Mouse (Mus musculus) liver, embryonic 16.5 days (tissue): ENCODE data around the gene Wdfy3. TPM values are rescaled to one million over a fixed set of nuclear protein-coding genes. Genes with fewer than 3 reads are reported as not detected.
A peak's percentile ranks its signal among the peaks of the same experiment; 100 is the strongest.

Experiments
- ATAC-seq: fragments of 200-750 bp; cut with Nextera tagmentation; 2 replicates; pipeline ENCODE4 v1.8.0; 2017; ENCODE audit warnings: low read depth, mild to moderate bottlenecking, moderate number of reproducible peaks, moderate library complexity
- H3K27ac ChIP-seq: fragments of 300-500 bp; sonication (generic); 2 replicates; pipeline ENCODE4 v1.5.1; 2014; ENCODE audit warnings: mild to moderate bottlenecking, low read length
- H3K27me3 ChIP-seq: fragments of 300-500 bp; sonication (generic); 2 replicates; pipeline ENCODE4 v1.6.1; 2014; ENCODE audit warnings: low read depth, low read length, mixed read lengths; ENCODE audit not compliant: control insufficient read depth, insufficient read depth
- H3K36me3 ChIP-seq: fragments of 300-500 bp; sonication (generic); 2 replicates; pipeline ENCODE4 v1.6.1; 2014; ENCODE audit warnings: mild to moderate bottlenecking; ENCODE audit not compliant: control insufficient read depth, insufficient read depth
- H3K4me1 ChIP-seq: fragments of 300-500 bp; sonication (generic); 2 replicates; pipeline ENCODE4 v1.6.1; 2014; ENCODE audit warnings: low read depth, low read length, mixed read lengths; ENCODE audit not compliant: control insufficient read depth
- H3K4me2 ChIP-seq: fragments of 300-500 bp; sonication (generic); 2 replicates; pipeline ENCODE4 v1.6.1; 2014; ENCODE audit warnings: low read depth, low read length, mixed read lengths
- H3K4me3 ChIP-seq: fragments of 300-500 bp; sonication (generic); 2 replicates; pipeline ENCODE4 v1.5.1; 2014; ENCODE audit warnings: low read depth, mild to moderate bottlenecking, low read length
- H3K9ac ChIP-seq: fragments of 300-500 bp; sonication (generic); 2 replicates; pipeline ENCODE4 v1.6.1; 2014; ENCODE audit warnings: low read depth, low read length
- H3K9me3 ChIP-seq: fragments of 300-500 bp; sonication (generic); replicated peaks from 2 replicates; pipeline ENCODE4 v1.6.1; 2016; ENCODE audit warnings: low read length; ENCODE audit not compliant: control insufficient read depth
- WGBS: fragments of 180-500 bp; shearing (Covaris S2); extraction: QIAGEN DNeasy Blood & Tissue Kit; methylation state at CpG from one replicate; pipeline ENCODE4 v1.1.7; 2014; ENCODE audit not compliant: insufficient replicate concordance; 5-methylcytosine and 5-hydroxymethylcytosine counted together
- polyA plus RNA-seq: library from polyadenylated mRNA; unstranded; fragments of >200 nt; fragmentation: Nextera tagmentation; extraction: Ambion mirVana; gene quantifications from 2 replicates; pipeline ENCODE4 v1.2.1, GENCODE M21; 2015

Wdfy3 gene
- polyA plus RNA-seq, 1 experiment from 2014 or later = 4.4 TPM

- Histone ChIP-seq H3K4me2 (no peak overlapping the region), H3K9ac (no peak overlapping the region), H3K27ac (no peak overlapping the region), H3K27me3 (no peaks in the 10 kb centered on the region), H3K36me3 (no peaks in the 10 kb centered on the region), H3K9me3 (no peaks in the 10 kb centered on the region), H3K4me3 (no peak overlapping the region), H3K4me1 (no peaks in the 10 kb centered on the region)
- no peak for ATAC-seq
- WGBS = 78% methylated on average over 11 of the region's 11 CpGs
These were observed 73.5 kb downstream of the Wdfy3 start for GRCm38 (mm10) chr5:101996036-101996735.

DNA sequence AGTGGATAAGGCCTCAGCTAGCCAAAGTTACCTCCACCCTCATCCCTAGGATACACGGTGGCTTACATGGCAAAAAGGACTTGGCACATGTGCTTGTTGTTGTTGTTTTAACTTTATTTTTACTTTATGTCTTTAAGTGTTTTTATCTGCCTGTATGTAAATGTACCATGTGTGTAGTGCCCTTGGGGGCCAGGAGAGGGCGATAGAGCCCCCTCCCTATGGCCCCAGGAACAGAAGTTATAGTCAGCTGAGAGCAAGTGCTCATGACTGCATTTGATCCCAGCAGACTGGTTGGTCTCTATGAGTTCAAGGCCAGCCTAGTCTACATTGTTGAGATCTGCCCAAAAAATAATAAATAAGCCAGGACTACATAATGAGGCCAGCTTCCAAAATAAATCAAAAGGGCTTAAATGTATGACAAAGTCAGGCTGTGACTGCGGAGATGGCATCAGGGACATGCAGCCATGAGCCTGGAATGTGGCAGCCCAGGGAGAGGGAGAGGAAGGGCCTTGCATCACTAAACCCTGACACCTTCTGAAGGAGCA, 74.2 kb downstream of the Wdfy3 start:
- H3K27me3 ChIP-seq = no peaks in the 10 kb centered on the region
- no peak overlapping the region for H3K9ac ChIP-seq
- ATAC-seq = no peak
- no peak overlapping the region for H3K27ac ChIP-seq
- H3K4me1 ChIP-seq = no peaks in the 10 kb centered on the region
- no peak overlapping the region for H3K4me2 ChIP-seq
- no peaks in the 10 kb centered on the region for H3K9me3 ChIP-seq
- no peak overlapping the region for H3K4me3 ChIP-seq
- no peaks in the 10 kb centered on the region for H3K36me3 ChIP-seq
- 57% methylated on average over 3 of the region's 3 CpGs for WGBS

DNA sequence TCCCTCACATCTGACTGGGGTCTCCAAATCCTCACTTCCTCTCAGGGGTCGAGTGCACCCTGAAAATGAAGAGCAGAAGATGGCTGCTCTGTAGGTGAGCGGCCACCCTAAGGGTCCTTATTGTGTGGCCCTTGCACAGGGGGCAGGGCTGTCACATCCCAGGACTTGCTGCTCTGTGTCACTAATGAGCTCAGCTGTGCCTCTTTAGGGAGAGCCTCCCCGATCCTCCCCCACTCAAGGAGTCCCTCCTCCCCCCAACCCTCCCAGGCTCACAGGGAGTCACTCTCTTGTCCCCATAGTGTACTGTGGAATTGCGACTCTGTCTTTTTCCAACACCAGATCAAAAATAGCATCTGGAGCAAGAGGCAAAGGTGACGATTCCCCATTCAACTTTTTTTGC, 75.7 kb downstream of the Wdfy3 start:
- Histone ChIP-seq H3K9me3 (no peaks in the 10 kb centered on the region), H3K9ac (no peak overlapping the region), H3K36me3 (no peaks in the 10 kb centered on the region), H3K4me3 (no peak overlapping the region), H3K4me1 (no peaks in the 10 kb centered on the region), H3K27me3 (no peaks in the 10 kb centered on the region), H3K4me2 (no peak overlapping the region), H3K27ac (no peak overlapping the region)
- ATAC-seq = no peak
- 51% methylated on average over 5 of the region's 5 CpGs for WGBS

- Histone ChIP-seq H3K9ac (no peak overlapping the region), H3K9me3 (no peaks in the 10 kb centered on the region)
- WGBS = 77% methylated on average over 7 of the region's 7 CpGs
These were observed 76.6 kb downstream of the Wdfy3 start for GRCm38 (mm10) chr5:101992969-101993670.

DNA sequence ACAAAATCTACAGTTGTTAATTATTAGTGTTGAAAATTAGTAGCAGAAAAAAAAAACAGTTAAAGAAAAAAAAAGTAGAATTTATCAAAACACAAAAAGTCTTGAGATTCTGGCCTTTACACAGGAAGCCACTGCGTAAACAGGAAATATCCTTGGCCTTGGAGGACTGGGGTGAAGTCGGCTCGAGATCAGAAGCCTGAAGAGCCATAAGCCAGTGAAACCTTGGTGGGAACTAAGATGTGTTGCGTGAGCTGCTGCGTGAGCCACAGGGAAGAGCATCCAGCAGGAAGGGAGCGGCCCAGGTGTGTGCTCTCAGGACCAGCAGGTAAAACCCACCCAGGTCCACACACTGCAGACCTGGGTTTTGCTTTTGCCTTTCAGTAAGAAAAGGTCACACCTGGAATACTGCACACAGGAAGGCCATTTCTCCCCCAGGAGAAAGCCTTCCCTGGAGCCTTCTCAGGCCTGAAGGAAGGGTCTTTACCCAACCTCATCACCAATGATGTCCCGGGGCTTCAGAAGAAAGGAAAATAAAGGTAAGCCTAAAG, 79.3 kb downstream of the Wdfy3 start:
- whole genome bisulfite sequencing = 70% methylated on average over 7 of the region's 7 CpGs
- H3K27ac ChIP-seq = no peak overlapping the region
- H3K9me3 ChIP-seq = no peaks in the 10 kb centered on the region
- no peaks in the 10 kb centered on the region for H3K4me1 ChIP-seq
- no peak overlapping the region for H3K4me3 ChIP-seq
- no peaks in the 10 kb centered on the region for H3K27me3 ChIP-seq
- H3K4me2 ChIP-seq = no peak overlapping the region
- no peaks in the 10 kb centered on the region for H3K36me3 ChIP-seq
- H3K9ac ChIP-seq = no peak overlapping the region
- no peak for ATAC-seq

More at GRCm38 (mm10) chr5:101992969-101993670, 76.6 kb downstream of the Wdfy3 start:
- H3K4me1 ChIP-seq = no peaks in the 10 kb centered on the region
- H3K4me3 ChIP-seq = no peak overlapping the region
- no peak overlapping the region for H3K4me2 ChIP-seq
- ATAC-seq = no peak
- no peak overlapping the region for H3K27ac ChIP-seq
- no peaks in the 10 kb centered on the region for H3K36me3 ChIP-seq
- H3K27me3 ChIP-seq = no peaks in the 10 kb centered on the region

DNA sequence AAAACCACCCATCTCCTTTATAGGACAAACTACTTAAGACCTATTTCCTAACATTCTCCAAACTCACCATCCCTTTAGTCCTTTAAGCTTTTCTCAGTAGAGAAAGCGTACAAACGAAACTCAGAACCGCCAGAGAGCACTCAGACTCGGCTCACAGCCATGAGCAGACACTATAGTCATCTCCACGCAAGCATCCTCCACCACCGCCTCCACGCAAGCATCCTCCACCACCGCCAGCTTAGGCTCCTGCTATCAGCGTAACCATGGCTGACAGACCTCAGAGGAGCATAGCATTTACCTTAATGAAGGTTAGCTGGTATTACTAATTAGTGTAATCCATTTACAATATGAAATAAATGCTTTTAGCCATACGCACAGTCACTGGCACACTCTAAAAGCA, 81.2 kb downstream of the Wdfy3 start:
- no peak overlapping the region for H3K27ac ChIP-seq
- H3K36me3 ChIP-seq = no peaks in the 10 kb centered on the region
- WGBS = 81% methylated on average over 10 of the region's 10 CpGs
- no peaks in the 10 kb centered on the region for H3K9me3 ChIP-seq
- no peak overlapping the region for H3K4me3 ChIP-seq
- no peaks in the 10 kb centered on the region for H3K27me3 ChIP-seq
- ATAC-seq = no peak
- H3K4me2 ChIP-seq = no peak overlapping the region
- no peak overlapping the region for H3K9ac ChIP-seq
- no peaks in the 10 kb centered on the region for H3K4me1 ChIP-seq

- H3K27ac ChIP-seq = no peak overlapping the region
- WGBS = 71% methylated on average over 3 of the region's 3 CpGs
- H3K9me3 ChIP-seq = no peaks in the 10 kb centered on the region
- H3K36me3 ChIP-seq = no peaks in the 10 kb centered on the region
- H3K9ac ChIP-seq = no peak overlapping the region
- ATAC-seq = no peak
- no peak overlapping the region for H3K4me2 ChIP-seq
- H3K27me3 ChIP-seq = no peaks in the 10 kb centered on the region
- H3K4me1 ChIP-seq = no peaks in the 10 kb centered on the region
- H3K4me3 ChIP-seq = no peak overlapping the region
These were observed 83.0 kb downstream of the Wdfy3 start for GRCm38 (mm10) chr5:101986694-101987093.

- peaks cover 17% of the 10 kb centered on the region for H3K4me1 ChIP-seq
- H3K4me2 ChIP-seq = no peak overlapping the region
- 79% methylated on average over 5 of the region's 5 CpGs for WGBS
- H3K27me3 ChIP-seq = no peaks in the 10 kb centered on the region
- no peaks in the 10 kb centered on the region for H3K36me3 ChIP-seq
- no peak overlapping the region for H3K4me3 ChIP-seq
- ATAC-seq = no peak
- H3K9me3 ChIP-seq = no peaks in the 10 kb centered on the region
- H3K27ac ChIP-seq = no peak overlapping the region; the same call in 1 of the 2 replicates
- no peak overlapping the region for H3K9ac ChIP-seq
These were observed 87.5 kb downstream of the Wdfy3 start for GRCm38 (mm10) chr5:101982239-101982638.

- 25% methylated on average over 6 of the region's 6 CpGs for WGBS
- H3K4me2 ChIP-seq = peak overlapping the region; percentile 57
- peak; percentile 95 for ATAC-seq
These were observed 90.1 kb downstream of the Wdfy3 start for GRCm38 (mm10) chr5:101979594-101979993.

More at GRCm38 (mm10) chr5:101979594-101979993, 90.1 kb downstream of the Wdfy3 start:
- H3K36me3 ChIP-seq = no peaks in the 10 kb centered on the region
- H3K9ac ChIP-seq = peak overlapping the region; percentile 24
- H3K27ac ChIP-seq = peak overlapping the region; percentile 67
- peaks cover 17% of the 10 kb centered on the region for H3K4me1 ChIP-seq
- H3K27me3 ChIP-seq = no peaks in the 10 kb centered on the region
- no peaks in the 10 kb centered on the region for H3K9me3 ChIP-seq
- H3K4me3 ChIP-seq = peak overlapping the region; percentile 36
